Mouse (Mus musculus) thymus, adult 2 months (tissue): ENCODE measurements around the gene Mapk1ip1.

Experiments
- CTCF ChIP-seq: fragments of 200-500 bp; IDR thresholded peaks from 2 replicates; pipeline ENCODE4 v1.5.1; 2012; ENCODE audit warnings: mild to moderate bottlenecking, control low read depth, low read length, moderate library complexity, borderline replicate concordance; ENCODE audit not compliant: control insufficient read depth, poor library complexity, insufficient read depth; ENCODE audit errors: extremely low read depth
- POLR2A ChIP-seq: fragments of 200-500 bp; IDR thresholded peaks from 2 replicates; pipeline ENCODE4 v1.6.1; 2012; ENCODE audit warnings: mild to moderate bottlenecking, low read length, control low read depth, moderate library complexity; ENCODE audit not compliant: control insufficient read depth, poor library complexity, insufficient read depth; ENCODE audit errors: extremely low read depth

GRCm38 (mm10) chr7:138885365-138886289 is 39.6 kb upstream of the Mapk1ip1 start:
- TF ChIP-seq CTCF (no peak), POLR2A (no peak)
